Mouse (Mus musculus) myocyte (in vitro differentiated cells): ENCODE measurements around the gene Wdr63. TPM values are rescaled to one million over a fixed set of nuclear protein-coding genes. Genes with fewer than 3 reads are reported as not detected.

Experiments
- H3K27me3 ChIP-seq: one replicate; pipeline ENCODE4 v1.6.1; 2011; ENCODE audit not compliant: control insufficient read depth, insufficient read depth, insufficient read length
- H3K36me3 ChIP-seq: one replicate; pipeline ENCODE4 v1.6.1; 2011; ENCODE audit not compliant: control insufficient read depth, insufficient read depth
- H3K4me2 ChIP-seq: one replicate; pipeline ENCODE4 v1.6.1; 2011; ENCODE audit warnings: low read depth, control low read depth
- H3K4me3 ChIP-seq: one replicate; pipeline ENCODE4 v1.5.1; 2011; ENCODE audit warnings: mild to moderate bottlenecking, control low read depth, moderate library complexity
- H3K79me2 ChIP-seq: one replicate; pipeline ENCODE4 v1.6.1; 2011; ENCODE audit not compliant: control insufficient read depth, insufficient read depth
- H3ac ChIP-seq: one replicate; pipeline ENCODE4 v1.6.1; 2011; ENCODE audit not compliant: control insufficient read depth, insufficient read length
- CEBPB ChIP-seq: IDR thresholded peaks from 2 replicates; pipeline ENCODE4 v1.6.1; 2011; ENCODE audit warnings: mild to moderate bottlenecking, moderate library complexity; ENCODE audit not compliant: poor library complexity, insufficient read depth, severe bottlenecking
- E2F4 ChIP-seq: IDR thresholded peaks from one replicate; pipeline ENCODE4 v1.6.1; 2011; ENCODE audit warnings: mild to moderate bottlenecking, control low read depth, moderate library complexity; ENCODE audit not compliant: insufficient read depth
- MAX ChIP-seq: IDR thresholded peaks from one replicate; pipeline ENCODE4 v1.6.1; 2011; ENCODE audit warnings: low read depth, mild to moderate bottlenecking, control low read depth
- MYOD1 ChIP-seq, 3 experiments: IDR thresholded peaks; one replicate each; pipeline ENCODE4 v1.6.1; 2011; ENCODE audit warnings: control low read depth in 2 of 3, low read depth in 2 of 3, mild to moderate bottlenecking in 2 of 3, moderate library complexity in 1 of 3; ENCODE audit not compliant: insufficient read length in 2 of 3, control insufficient read depth in 1 of 3
- MYOG ChIP-seq, 3 experiments: IDR thresholded peaks; one replicate each; pipeline ENCODE4 v1.6.1; 2011; ENCODE audit warnings: control low read depth in 2 of 3, low read depth in 2 of 3, mild to moderate bottlenecking in 2 of 3; ENCODE audit not compliant: insufficient read length in 2 of 3, control insufficient read depth in 1 of 3, insufficient read depth in 1 of 3
- POLR2A ChIP-seq: IDR thresholded peaks from one replicate; pipeline ENCODE4 v1.6.1; 2011; ENCODE audit warnings: low read depth, mild to moderate bottlenecking, control low read depth, moderate library complexity; ENCODE audit not compliant: insufficient read length
- POLR2AphosphoS2 ChIP-seq: IDR thresholded peaks from one replicate; pipeline ENCODE4 v1.6.1; 2011; ENCODE audit warnings: low read depth, control low read depth; ENCODE audit not compliant: insufficient read length
- REST ChIP-seq: IDR thresholded peaks from one replicate; pipeline ENCODE4 v1.6.1; 2011; ENCODE audit warnings: mild to moderate bottlenecking, control low read depth, moderate library complexity; ENCODE audit not compliant: insufficient read depth, insufficient read length
- SRF ChIP-seq: IDR thresholded peaks from one replicate; pipeline ENCODE4 v1.6.1; 2011; ENCODE audit warnings: low read depth; ENCODE audit not compliant: control insufficient read depth, insufficient read length
- TCF12 ChIP-seq: IDR thresholded peaks from one replicate; pipeline ENCODE4 v1.6.1; 2011; ENCODE audit warnings: mild to moderate bottlenecking, control low read depth; ENCODE audit not compliant: poor library complexity, insufficient read depth, severe bottlenecking
- TCF3 ChIP-seq: IDR thresholded peaks from one replicate; pipeline ENCODE4 v1.6.1; 2011; ENCODE audit warnings: low read depth, control low read depth; ENCODE audit not compliant: insufficient read length
- USF1 ChIP-seq: IDR thresholded peaks from one replicate; pipeline ENCODE4 v1.6.1; 2011; ENCODE audit warnings: low read depth, mild to moderate bottlenecking, control low read depth, moderate library complexity
- polyA plus RNA-seq: library from polyadenylated mRNA; unstranded; fragments of >200 nt; fragmentation: generic; extraction: Trizol; gene quantifications from one replicate; pipeline ENCODE4 v1.2.1, GENCODE M21; 2012; ENCODE audit warnings: missing spikeins

The Wdr63 gene
- polyA plus RNA-seq, 1 experiment = 0.10 TPM

DNA sequence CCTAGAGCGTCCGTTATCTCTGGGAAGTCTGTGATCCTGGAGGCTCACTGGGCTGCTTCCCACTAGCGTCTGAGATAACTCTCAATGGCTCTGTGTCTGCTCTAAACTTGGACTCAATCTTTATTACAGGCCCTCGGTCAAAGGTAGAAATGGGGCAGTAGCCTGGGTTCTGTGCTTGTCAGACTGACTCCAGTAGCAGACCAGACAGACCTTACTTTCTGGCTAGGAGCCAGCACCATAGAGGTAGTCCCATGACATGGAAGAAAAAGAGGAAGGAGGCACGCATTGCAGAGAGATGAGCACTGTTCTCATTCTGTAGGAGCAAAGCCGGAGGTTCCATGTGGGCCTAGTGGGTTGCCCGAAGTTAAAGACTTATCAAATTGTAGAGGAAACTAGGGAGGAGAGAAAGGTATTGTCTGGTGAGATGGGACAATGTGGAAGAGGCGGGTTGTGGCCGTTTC is 10.1 kb upstream of the Wdr63 start:
- H3K4me2 ChIP-seq = no peak overlapping the region
- no peak overlapping the region for H3ac ChIP-seq
- no peak for TF ChIP-seq CEBPB
- no peak for TF ChIP-seq REST
- no peak for TF ChIP-seq MAX
- no peak for TF ChIP-seq E2F4
- TF ChIP-seq SRF = no peak
- no peak for TF ChIP-seq POLR2AphosphoS2
- no peak for TF ChIP-seq TCF3
- no peak for TF ChIP-seq TCF12
- TF ChIP-seq MYOG (IDR thresholded peaks at IDR 0.05; ENCODE audit: control insufficient read depth in 1 of 3, insufficient read depth in 1 of 3, insufficient read length in 2 of 3, low read depth in 2 of 3) = no peak
- no peak for TF ChIP-seq USF1
- H3K4me3 ChIP-seq = no peak overlapping the region
- H3K79me2 ChIP-seq = no peaks in the 10 kb centered on the region
- H3K27me3 ChIP-seq = no peaks in the 10 kb centered on the region
- no peaks in the 10 kb centered on the region for H3K36me3 ChIP-seq

DNA sequence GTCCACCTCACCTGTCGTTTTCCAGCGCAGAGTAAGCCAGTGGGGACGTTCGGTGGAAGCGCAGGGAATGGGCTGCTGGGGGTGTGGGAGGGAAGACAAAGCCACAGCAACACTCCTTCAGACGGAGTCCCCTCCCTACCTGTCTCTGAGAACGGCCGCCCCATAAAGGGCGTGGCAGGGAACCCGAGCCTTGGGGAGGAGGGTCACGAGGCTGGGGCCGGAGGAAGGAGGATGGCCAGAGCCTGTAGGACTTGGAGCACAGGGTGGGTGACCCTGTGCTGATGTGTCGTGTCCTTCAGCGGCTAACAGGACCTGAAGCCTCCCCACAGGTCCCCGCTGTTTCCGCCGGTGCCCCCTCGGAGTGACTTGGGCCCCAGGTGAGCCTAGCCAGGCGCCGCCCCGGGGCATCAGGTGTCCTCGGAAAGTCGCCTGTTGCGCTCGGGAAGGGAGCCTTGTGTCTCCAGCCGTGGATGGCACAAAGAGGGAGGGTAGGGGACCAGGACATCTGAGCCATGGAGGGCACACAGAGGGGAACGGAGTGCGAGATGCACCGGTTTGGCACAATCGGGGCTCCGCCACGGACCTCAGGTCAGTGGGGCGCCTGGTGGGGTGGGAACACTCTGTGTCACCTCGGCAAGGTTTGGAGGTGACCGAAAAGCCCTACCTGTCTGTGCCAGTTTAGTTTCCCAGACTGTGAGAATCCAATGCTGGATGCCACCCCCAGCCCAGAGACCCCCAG is 9.5 kb upstream of the Wdr63 start, which contains the start of gene Mcoln3:
Mcoln3 (plus strand) TSS at position 193 of the 739 bp plus-strand sequence.
- TF ChIP-seq MYOG (IDR thresholded peaks at IDR 0.05; ENCODE audit: control insufficient read depth in 1 of 3, insufficient read depth in 1 of 3, insufficient read length in 2 of 3, low read depth in 2 of 3) (no peak), SRF (no peak), TCF3 (no peak), POLR2AphosphoS2 (no peak), POLR2A (no peak), CEBPB (no peak), MYOD1 (IDR thresholded peaks at IDR 0.05; ENCODE audit: control insufficient read depth in 1 of 3, insufficient read length in 2 of 3, low read depth in 2 of 3) (no peak), TCF12 (no peak), REST (no peak), MAX (no peak), USF1 (no peak), E2F4 (no peak)
- H3K4me2 ChIP-seq = no peak within 1 kb of the TSS
- no peaks in the 10 kb centered on the region for H3K27me3 ChIP-seq
- H3K36me3 ChIP-seq = no peaks in the 10 kb centered on the region
- H3ac ChIP-seq = no peak within 1 kb of the TSS
- no peaks in the 10 kb centered on the region for H3K79me2 ChIP-seq
- H3K4me3 ChIP-seq = no peak within 1 kb of the TSS

DNA sequence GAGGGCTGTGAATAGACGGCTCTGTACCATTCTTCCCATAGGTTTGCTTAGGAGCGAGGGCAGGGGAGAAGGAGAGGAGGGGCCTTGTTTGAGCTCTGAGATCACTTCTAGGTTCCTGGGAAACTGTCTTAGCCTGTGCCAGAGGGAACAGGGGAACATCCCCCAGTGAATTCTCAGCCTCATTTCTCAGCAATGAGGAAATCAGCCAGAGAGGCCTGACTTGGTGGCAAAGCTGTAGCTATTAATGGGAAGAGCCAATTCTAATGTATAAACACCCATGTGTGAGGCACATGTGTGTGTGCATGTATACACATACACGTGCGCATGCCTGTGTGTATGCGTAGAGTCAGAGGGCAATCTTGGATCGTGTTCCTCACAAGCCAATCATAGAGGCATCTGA is 3.0 kb upstream of the Wdr63 start:
- Histone ChIP-seq H3K4me2 (peak overlapping the region; percentile 31), H3K4me3 (no peak overlapping the region), H3ac (no peak overlapping the region), H3K36me3 (no peaks in the 10 kb centered on the region), H3K27me3 (no peaks in the 10 kb centered on the region), H3K79me2 (no peaks in the 10 kb centered on the region)
- TF ChIP-seq POLR2A = no peak
- TF ChIP-seq CEBPB = no peak
- TF ChIP-seq MYOD1 (IDR thresholded peaks at IDR 0.05; ENCODE audit: control insufficient read depth in 1 of 3, insufficient read length in 2 of 3, low read depth in 2 of 3) = no peak
- no peak for TF ChIP-seq MYOG (IDR thresholded peaks at IDR 0.05; ENCODE audit: control insufficient read depth in 1 of 3, insufficient read depth in 1 of 3, insufficient read length in 2 of 3, low read depth in 2 of 3)
- TF ChIP-seq POLR2AphosphoS2 = no peak
- TF ChIP-seq TCF12 = no peak
- no peak for TF ChIP-seq USF1
- TF ChIP-seq SRF = no peak
- no peak for TF ChIP-seq REST

DNA sequence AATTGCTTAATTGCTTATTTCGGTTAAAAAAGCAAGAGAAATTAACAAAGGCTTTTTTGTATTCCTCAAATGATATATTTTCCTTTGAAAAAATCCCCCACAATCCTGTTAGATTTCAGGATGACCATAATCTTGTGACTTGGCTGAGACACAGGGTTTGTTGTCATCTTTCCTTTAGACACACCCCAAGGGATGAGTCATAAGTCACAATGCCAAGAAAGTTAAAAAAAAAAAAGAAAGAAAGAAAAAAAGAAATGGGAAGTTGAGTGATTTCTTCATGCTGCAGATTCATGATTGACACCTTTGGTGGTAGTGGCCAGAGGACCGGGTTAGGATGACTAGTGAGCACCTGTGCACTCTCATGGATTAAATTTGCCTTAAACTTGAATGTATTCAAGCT is 2.4 kb upstream of the Wdr63 start:
- H3K27me3 ChIP-seq = no peaks in the 10 kb centered on the region
- H3ac ChIP-seq = no peak overlapping the region

More for the DNA sequence above, 2.4 kb upstream of the Wdr63 start:
- TF ChIP-seq MAX = no peak
- no peak for TF ChIP-seq TCF12
- no peak for TF ChIP-seq POLR2AphosphoS2
- no peak for TF ChIP-seq USF1
- no peak for TF ChIP-seq SRF
- TF ChIP-seq E2F4 = no peak
- TF ChIP-seq REST = no peak
- no peak for TF ChIP-seq TCF3
- no peak for TF ChIP-seq MYOD1 (IDR thresholded peaks at IDR 0.05; ENCODE audit: control insufficient read depth in 1 of 3, insufficient read length in 2 of 3, low read depth in 2 of 3)
- H3K36me3 ChIP-seq = no peaks in the 10 kb centered on the region
- peak overlapping the region; percentile 31 for H3K4me2 ChIP-seq
- no peaks in the 10 kb centered on the region for H3K79me2 ChIP-seq
- H3K4me3 ChIP-seq = no peak overlapping the region
